Mouse (Mus musculus): ENCODE results near the gene Selenot. TPM values are rescaled to one million over a fixed set of nuclear protein-coding genes. Genes with fewer than 3 reads are reported as not detected.
A peak's percentile ranks its signal among the peaks of the same experiment; 100 is the strongest.
"Not testable (repeated sequence)": the region's sequence is repeated elsewhere in the genome, so short reads cannot be mapped to it uniquely, and the experiment has no call there.

The Selenot gene
- polyA plus RNA-seq (2012; rRNA removed): 49.8 and 55.4 TPM in 2 replicates

DNA sequence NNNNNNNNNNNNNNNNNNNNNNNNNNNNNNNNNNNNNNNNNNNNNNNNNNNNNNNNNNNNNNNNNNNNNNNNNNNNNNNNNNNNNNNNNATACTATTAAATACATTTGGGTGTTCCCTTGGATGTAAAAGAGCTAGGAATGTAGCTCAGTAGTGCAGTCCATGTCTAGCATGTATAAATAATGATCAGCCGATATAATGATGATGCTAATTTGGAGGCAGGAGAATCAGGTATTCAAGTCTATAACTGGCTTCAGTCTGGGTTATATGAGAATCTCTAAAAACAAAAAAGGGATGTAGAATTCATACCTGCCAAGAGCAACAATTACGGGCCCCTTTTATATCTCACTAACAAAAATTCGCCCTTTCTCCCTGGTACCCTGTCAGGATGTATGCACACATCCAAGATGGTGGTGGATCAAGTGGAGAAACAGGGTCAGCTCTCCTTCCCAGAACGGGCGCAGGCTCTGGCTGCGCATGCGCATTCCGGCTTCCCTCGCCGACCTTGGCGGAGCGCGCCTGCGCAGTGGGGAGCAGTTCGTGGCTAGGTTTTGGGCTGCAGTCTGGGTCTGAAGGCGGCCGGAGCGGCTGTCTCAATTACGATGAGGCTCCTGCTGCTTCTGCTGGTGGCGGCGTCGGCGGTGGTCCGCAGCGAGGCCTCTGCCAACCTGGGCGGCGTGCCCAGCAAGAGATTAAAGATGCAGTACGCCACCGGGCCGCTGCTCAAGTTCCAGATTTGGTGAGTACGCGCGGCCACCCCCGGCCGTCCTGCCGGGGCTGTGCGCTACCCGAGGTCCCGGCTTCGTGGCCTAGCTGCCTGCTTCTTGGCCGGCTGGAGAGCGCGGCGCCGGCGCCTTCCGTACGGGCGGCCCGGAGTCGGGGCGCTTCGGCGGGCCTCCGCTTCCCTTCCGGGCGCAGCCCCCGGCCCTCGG, at the start of gene Selenot:
TSS of gene Selenot (plus strand) at position 500 of the 930 bp plus-strand sequence.
- 2% methylated on average over 59 of the region's 59 CpGs for WGBS
- DNase-seq (ENCODE audit: low read depth, low spot score): peak; percentile 82

DNA sequence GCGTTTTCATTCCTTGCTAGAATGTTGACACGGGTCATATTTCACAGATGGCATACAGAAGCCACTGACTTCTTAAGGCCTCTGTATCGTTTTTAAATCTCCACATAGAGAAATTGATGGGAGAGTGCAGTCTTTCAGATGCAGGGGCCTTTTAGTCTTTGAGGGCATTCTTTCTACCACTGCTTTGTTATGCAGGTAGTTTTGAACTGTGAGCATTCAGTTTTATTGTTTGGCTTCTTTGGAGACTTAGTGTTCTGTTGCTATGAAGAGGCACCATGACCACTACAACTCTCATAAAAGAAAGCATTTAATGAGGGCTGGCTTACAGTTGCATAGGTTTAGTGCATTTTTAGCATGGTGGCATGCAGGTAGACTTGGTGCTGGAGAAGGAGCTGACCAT, 39.9 kb upstream of the Selenot start:
- WGBS: 96% methylated on average over 3 of the region's 3 CpGs
- DNase-seq (ENCODE audit: low read depth, low spot score): no peak

DNA sequence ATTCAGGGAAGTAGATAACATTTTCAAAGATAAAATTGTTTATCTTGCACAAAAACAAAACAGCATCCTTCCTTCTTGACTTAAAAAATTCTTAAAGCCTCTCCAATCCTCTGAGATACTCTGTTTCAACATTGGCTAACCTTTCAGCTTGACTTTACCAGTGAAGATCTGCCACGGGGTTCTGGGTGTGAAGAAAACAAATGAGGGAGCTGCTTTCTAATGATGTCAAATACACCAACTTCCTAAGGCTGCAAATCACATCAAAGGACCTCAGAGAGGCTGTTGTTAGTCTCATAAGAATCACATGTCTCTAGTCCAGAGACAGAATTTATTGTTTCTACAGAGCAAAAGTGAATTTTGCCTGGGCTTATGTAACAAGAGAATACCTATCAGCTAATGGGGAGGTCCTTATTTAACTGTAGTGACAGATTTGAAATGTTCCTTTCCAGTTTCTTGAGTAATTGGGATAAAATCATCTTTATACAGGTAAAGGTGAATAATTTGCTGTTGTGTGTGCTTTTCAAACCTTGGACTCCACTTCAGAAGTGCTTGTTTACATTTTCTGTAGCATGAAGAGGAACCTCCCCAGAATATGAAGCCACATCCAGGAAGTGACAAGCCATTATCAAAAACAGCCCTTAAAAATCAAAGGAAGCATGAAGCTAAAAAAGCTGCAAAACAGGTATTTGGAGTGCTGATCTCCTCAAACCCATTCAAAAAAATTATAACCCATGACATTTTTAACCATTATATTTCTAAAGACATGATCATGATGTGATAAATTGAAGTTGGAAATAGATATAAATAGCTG, 24.2 kb upstream of the Selenot start:
- WGBS: 67% methylated on average over 1 of the region's 1 CpGs
- no peak for DNase-seq (ENCODE audit: low read depth, low spot score)

DNA sequence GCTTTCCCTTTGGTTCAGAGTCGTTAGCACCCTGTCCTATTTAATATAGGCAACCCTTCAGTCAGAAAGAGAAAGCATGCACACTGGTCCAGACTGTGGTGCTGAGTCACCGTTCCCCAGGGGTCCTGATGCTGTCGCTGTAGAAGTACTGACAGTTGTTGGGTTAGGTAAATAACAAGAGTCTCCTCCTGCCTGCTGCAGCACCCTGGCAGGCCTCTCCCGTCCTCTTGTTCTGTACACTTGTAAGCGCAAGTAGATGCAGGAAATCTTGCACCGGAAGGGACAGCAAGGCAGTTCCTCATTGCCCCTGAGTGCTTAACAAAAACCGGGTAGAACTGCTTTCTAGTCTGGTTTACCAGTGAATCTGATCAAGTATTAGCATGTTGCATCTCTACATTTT, 19.8 kb upstream of the Selenot start:
- WGBS: 87% methylated on average over 7 of the region's 7 CpGs
- no peak for DNase-seq (ENCODE audit: low read depth, low spot score)

DNA sequence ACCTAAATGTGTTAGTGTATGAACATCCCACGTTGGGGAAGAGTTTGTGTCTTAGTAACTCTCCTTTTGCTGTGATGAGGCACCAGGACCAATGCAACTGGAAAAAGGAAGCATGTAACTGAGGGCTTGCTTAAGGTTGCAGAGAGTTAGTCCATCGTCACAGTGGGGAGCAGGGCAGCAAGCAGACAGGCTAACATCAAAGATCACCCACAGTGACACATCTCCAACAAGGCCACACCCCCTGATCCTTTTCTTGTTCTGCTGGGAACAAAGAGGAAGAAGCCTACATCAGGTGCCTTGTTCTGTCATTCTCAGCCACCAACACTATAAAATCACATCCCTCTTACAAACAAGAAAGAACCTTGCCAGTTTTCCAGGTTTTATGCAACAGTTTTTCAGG, 16.5 kb upstream of the Selenot start:
- WGBS: 63% methylated on average over 2 of the region's 2 CpGs
- no peak for DNase-seq (ENCODE audit: low read depth, low spot score)

DNA sequence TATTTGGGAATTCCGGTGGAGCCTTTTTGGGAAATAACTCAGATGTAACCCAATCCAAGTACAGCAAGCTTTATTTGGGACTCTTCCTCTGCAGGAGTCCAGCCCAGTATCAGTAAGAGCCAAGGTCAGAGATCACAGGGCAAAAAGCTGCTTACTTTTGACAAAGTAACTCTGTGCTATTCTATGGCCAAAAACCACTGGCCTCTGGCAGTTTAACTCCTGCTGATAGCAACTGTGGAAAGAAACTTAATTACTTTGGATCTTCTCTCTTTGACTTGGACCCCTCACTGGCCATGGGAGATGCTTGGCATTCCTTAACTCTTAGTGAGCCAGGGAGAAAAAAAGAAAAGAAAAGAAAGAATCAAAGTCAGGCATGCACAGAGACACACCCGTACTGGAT, 15.0 kb upstream of the Selenot start:
- 61% methylated on average over 2 of the region's 2 CpGs for WGBS
- no peak for DNase-seq (ENCODE audit: low read depth, low spot score)

DNA sequence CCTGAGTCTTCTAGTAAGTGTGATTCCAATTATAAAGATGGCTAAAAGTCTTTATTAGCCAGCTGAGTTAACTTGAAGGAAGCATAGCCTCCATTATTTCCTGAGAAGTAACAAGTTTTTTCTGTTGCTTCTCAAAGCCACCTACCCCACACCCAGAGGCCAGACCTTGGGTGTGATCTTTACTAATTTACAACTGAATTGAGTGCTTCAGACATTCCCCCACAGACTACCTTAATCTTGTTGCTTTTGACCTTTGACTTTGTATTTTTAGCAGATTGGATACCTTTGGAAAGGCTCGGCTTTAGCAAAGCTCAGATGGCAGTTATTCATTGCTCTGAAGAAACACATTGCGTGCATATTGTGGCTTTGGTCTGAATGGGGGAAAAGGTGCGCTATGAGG, 5.6 kb upstream of the Selenot start:
- no peak for DNase-seq (ENCODE audit: low read depth, low spot score)
- WGBS: 73% methylated on average over 3 of the region's 3 CpGs

DNA sequence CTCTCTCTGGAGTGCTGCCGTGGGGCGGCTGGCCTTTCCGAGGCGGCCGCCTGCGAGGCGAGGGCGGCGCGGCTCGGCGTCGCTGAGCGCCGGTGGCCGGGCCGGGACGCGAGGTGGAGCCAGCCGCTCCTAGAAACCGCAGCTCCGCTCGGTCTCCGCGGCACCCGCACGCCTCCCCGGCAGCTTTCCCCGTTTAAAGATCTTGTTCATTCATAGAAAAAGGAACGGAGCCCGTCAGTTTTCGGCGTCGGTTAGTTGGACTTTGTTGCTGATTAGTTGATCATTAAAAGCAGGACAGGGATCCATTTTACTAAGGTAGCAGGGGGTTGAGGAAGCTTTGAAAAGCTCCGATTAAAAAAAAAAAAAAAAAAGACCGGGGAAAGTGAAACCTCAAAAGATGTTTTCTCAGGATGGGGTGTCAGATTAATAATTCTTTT, 649 bp downstream of the Selenot start:
- DNase-seq (ENCODE audit: low read depth, low spot score): no peak
- WGBS: under 1% methylated on average over 36 of the region's 36 CpGs

DNA sequence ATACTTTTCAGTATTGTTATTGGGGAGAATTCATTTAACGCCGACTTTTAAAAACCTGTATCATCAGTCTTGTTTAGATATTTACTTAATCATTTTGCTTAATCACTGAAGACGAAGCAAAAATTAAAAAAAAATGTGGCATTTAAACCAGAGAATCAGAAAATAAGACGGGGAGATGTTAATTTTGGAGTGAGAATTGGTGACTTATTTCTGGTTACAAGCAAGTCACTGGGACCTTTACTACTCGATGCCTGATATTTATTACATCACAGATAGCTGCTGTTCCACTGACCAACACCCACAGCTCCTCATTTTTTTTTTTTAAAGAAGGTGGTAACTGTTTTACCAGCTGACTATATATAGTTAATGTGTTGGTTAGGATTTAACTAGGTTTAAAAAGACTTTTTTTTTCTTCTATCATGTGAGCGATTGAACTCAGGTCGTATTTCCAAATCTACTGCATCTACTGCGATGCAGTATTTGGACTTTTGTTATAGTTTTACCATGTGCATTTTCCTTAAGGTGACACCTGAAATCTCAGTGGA, 1.1 kb downstream of the Selenot start:
- no peak for DNase-seq (ENCODE audit: low read depth, low spot score)
- WGBS: 2% methylated on average over 8 of the region's 8 CpGs

DNA sequence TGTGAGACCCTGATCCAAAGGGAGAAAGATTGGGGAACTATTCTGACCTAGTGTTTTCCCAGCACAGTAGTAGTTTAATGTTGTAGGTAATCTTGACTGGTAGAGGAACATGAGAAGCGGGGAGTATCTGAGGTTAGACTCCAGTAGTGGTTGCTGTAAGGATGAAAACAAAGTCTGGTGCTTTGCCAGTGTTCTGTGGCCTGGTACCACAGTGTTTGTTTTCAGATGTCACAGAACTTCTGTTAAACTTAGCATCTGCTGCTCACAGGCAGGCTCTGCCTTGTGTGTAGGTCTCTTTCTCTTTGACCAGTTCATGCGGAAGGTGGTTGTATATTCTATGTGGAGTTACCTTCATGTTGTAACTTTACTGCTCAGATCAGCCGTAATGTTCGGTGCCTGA, 5.1 kb downstream of the Selenot start:
- DNase-seq (ENCODE audit: low read depth, low spot score): no peak
- 32% methylated on average over 4 of the region's 4 CpGs for WGBS

DNA sequence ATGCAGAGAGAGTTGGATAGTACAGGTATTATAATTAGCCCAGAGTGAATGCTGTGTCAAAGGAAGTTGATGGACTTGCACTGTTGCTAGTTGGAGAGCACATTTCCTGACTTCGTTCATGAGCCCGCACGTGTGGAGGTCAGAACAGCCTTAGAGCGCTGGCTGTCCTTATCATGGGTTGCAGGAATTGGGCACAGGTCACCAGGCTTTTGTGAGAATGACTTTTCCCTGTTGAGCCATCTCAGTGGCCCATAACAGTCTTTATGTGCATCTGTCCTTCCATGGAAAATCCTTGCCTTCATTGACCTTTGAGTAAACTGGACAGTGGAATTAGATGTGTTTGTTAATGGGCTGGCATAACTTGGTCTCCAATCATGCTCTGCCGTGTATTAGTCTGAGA, 5.9 kb downstream of the Selenot start:
- WGBS: 69% methylated on average over 5 of the region's 5 CpGs
- no peak for DNase-seq (ENCODE audit: low read depth, low spot score)

DNA sequence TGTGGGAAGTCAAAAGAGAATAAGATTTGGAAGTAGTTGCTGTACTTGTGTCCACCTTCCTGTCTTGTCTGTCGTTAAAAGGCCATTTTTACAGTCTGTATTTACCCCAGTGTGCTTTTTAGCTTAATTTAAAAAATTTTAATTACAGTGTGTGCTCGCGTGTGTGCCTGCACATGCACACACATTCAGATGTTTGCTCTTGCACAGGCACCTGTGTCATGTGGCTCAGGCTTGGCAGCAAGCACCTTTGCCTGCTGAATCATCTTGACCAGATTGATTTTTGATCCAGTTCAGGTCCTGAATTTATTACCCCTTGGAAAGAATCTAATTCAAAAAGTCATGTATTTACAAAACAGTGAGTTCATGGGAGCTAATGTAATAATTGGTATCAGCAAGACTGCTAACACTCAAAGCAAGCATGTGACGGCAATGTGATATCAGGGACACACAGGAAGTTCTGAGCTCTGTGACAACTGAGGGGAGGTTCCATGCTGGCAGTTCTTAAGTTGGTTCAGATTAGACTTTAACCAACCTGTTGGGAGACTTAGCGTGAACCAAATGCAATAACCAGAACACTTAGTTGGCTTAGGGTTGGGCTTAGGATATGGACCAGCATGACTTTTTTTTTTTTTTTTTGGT, 6.5 kb downstream of the Selenot start:
- DNase-seq (ENCODE audit: low read depth, low spot score): no peak
- 28% methylated on average over 5 of the region's 5 CpGs for WGBS

DNA sequence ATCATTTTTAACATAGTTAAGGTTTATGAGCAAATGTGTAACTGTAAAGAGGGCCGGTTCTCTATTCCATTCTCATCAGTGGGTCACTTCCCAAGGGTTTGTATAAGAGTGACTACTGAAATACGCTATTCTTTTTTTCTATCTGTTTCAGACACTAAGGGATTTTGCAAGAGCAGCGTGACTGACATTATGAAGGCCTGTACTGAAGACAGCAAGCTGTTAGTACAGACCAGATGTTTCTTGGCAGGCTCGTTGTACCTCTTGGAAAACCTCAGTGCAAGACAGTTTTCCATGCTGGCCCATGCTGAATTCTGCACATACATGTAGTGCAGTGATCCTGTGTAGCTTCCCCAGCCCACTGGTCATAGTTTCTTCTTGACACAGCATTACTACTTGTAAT, 14.1 kb downstream of the Selenot start:
- WGBS: 85% methylated on average over 4 of the region's 4 CpGs
- not testable (repeated sequence) for DNase-seq (ENCODE audit: low read depth, low spot score)

DNA sequence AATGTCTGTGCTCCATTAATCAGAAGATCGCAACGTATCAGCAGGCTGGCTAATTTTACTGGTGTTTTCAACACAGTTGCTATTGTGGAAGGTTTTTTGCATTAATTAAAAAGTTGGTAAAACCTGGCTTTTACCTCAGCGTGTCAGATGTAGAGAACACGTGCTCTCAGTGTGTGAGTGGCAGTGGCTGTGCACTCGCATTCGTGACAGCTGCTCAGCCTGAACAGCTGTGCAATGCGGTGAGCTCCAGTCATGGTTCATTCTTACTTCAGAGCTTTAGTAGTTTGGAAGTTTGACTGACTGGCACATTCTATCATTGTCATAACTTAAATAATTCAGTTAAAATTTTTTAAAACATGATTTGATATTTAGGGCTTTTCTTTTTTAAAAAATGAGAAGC, 16.2 kb downstream of the Selenot start:
- not testable (repeated sequence) for DNase-seq (ENCODE audit: low read depth, low spot score)
- 90% methylated on average over 7 of the region's 7 CpGs for WGBS

DNA sequence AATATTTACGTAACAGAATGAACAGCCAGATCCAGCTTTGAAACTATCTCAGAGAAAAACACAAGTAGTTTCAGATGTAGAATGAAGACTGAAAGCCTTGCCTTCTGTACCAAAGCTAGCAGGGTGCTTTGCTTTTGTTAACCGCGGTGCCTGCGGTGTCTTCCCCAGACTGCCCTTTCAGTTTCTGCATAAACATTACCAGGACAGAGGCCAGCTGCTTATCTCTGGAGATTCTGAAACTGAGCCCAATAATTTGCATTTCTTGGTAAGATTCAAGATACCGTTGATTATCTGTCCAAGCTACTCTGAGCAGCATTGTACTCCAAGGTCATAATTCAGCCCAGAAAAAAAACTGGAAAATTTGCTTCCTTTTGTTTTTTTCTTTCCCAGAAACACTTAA, 17.2 kb downstream of the Selenot start:
- WGBS: 68% methylated on average over 5 of the region's 5 CpGs
- DNase-seq (ENCODE audit: low read depth, low spot score): no peak

DNA sequence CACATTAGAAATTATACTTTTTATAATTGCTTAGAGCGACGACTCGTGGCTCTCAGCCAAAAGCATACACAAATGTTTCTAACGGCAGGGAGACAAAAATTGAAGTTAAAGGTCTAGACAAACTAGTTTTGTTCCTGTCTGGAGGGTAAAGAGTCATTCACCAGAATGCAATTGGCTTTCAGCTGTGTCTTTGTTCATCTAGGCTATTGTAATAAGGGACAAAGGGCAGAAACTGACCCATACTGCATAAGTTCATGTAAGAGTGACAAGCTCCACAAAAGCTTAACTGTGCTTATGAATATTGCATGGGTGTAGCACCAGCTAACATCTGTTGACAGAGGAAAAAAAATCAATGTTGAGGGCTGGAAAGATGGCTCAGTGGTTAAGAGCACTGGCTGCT, 32.1 kb downstream of the Selenot start:
- 31% methylated on average over 4 of the region's 4 CpGs for WGBS
- DNase-seq (ENCODE audit: low read depth, low spot score): peak; percentile 13

DNA sequence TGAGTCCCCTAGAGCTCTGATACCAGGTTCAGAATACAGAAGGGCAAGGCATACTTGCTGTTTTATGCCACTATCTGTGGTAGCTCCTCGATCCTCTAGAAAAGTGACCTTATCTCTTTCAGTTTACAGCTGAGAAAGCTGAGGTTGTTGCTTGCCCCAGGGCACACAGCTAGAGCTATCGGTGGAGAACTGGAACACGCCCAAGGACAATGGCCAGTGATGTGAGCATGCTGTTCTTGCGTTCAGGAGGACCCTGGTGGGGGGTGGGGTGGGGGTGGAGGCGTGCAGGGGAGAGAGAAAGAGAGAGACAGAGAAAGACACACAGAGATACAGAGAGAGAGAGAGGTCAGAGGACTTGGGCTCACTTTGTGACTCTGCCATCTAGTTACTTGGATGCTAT, 33.5 kb downstream of the Selenot start:
- 74% methylated on average over 5 of the region's 5 CpGs for WGBS
- DNase-seq (ENCODE audit: low read depth, low spot score): no peak

DNA sequence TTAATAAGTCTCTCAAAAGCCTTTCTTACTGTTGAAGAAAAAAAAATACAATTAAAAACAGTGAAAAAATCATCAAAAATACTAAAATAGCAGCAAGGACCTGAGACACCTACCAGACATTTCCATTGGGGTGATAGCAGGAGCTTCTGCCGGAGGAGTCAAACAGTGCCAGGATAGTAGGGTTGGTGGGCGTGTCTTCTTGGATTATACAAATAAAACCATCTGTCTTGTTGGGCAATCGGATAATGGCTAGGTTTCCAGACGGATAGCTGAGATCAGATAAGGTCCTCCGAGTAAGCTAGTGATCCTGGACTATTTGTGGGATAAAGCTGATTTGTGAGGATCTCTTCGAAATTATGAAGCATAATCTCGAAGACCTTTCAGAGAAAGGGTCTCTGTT, 44.6 kb downstream of the Selenot start:
- WGBS: 60% methylated on average over 7 of the region's 7 CpGs
- no peak for DNase-seq (ENCODE audit: low read depth, low spot score)

DNA sequence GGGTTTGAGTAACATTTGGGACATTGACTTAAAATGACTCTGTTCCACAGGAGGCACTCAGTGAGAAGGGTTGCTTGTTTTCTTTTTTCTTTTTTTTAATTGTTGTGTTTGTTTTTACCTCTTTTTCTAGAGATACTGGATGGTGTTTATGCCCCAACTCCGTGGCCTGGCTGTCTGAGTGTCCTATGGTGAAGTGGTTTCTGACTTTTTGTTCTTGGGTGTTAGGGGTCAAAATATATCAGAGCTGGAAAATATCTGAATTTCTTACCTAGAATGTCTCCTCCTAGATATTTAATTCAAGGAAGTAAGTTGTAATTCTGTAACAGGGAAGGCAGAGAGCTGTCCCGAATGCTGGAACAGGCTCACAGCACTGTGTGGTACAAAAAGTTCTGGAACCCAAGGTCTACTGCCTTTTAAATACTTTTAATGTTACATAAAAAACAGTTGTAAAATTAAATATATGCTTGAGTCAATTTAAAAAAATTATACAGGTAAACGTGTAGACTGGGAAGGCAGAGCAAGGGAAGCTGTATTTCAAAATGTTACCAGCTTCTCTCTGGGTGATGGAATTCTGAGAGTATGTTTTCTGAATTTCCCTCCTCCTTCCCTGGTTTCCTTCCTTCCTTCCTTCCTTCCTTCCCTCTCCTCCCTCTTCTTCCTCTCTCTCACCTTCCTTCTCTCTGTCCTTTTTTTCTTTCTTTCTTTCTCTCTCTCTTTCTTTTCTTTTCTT, 46.4 kb downstream of the Selenot start:
- DNase-seq (ENCODE audit: low read depth, low spot score): no peak
- WGBS: 67% methylated on average over 3 of the region's 3 CpGs

Data from large intestine, adult 2 months (tissue).